Mouse (Mus musculus) ZHBTc4 (cell line): Measurements from ENCODE around the gene Aen.

Experiments
- DNase-seq: peaks from one replicate; pipeline ENCODE4 v3.0.0-alpha.2; 2011; ENCODE audit warnings: low read depth, low spot score

The Aen gene

GRCm38 (mm10) chr7:78893917-78894316, 1.7 kb upstream of the Aen start:
- no peak for DNase-seq

GRCm38 (mm10) chr7:78895021-78895652, 517 bp upstream of the Aen start:
- peak; percentile 70 for DNase-seq

- DNase-seq: no peak
Observed at GRCm38 (mm10) chr7:78897567-78897966, 1.9 kb downstream of the Aen start.

- DNase-seq: no peak
Observed at GRCm38 (mm10) chr7:78903174-78903870, 7.7 kb downstream of the Aen start.

- DNase-seq: no peak
Observed at GRCm38 (mm10) chr7:78904175-78904574, 8.5 kb downstream of the Aen start.

GRCm38 (mm10) chr7:78909026-78909425, 13.4 kb downstream of the Aen start:
- DNase-seq: no peak

- peak; percentile 88 for DNase-seq
Observed at GRCm38 (mm10) chr7:78910336-78911098, 14.9 kb downstream of the Aen start.

GRCm38 (mm10) chr7:78911209-78911608, 15.6 kb downstream of the Aen start:
- no peak for DNase-seq

- DNase-seq: peak; percentile 86
Observed at GRCm38 (mm10) chr7:78912253-78912973, 16.8 kb downstream of the Aen start.

GRCm38 (mm10) chr7:78912974-78913474, 17.4 kb downstream of the Aen start, which contains the start of gene Isg20:
TSS of gene Isg20 (plus strand) at chr7:78913424.
- no peak for DNase-seq

- no peak for DNase-seq
Observed at GRCm38 (mm10) chr7:78913649-78914544, 18.2 kb downstream of the Aen start.

- DNase-seq: no peak
Observed at GRCm38 (mm10) chr7:78914545-78914845, 18.8 kb downstream of the Aen start.

- DNase-seq: no peak
Observed at GRCm38 (mm10) chr7:78914896-78915510, 19.3 kb downstream of the Aen start.

- DNase-seq: peak; percentile 96
Observed at GRCm38 (mm10) chr7:78918686-78919085, 23.0 kb downstream of the Aen start.

GRCm38 (mm10) chr7:78922506-78922905, 26.9 kb downstream of the Aen start:
- DNase-seq: no peak

GRCm38 (mm10) chr7:78924300-78924699, 28.6 kb downstream of the Aen start:
- peak; percentile 86 for DNase-seq

- no peak for DNase-seq
Observed at GRCm38 (mm10) chr7:78924796-78925195, 29.1 kb downstream of the Aen start.

- DNase-seq: no peak
Observed at GRCm38 (mm10) chr7:78925680-78926079, 30.0 kb downstream of the Aen start.

- DNase-seq: peak; percentile 31
Observed at GRCm38 (mm10) chr7:78926156-78926555, 30.5 kb downstream of the Aen start.

- DNase-seq: no peak
Observed at GRCm38 (mm10) chr7:78927266-78927665, 31.6 kb downstream of the Aen start.
